In the genomic region with DNA sequence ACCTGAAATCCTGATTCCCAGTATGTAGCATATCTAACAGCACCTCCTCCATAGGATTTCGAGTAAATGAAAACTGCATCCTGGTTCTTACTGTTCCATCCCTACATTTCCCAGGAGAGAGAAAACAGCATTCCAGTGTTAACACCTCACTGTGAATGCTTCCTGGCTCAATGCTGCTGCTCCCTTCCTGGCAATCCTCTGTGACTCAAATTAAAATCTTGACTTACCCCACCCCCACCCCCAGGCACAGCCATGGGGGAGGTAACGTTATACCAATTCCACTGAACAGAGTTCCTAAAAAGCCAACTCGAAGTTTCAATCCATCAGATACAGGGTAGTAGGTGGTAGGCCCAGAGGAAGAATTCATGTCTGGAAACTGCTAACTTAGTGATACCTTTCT, we compare ENCODE assay signal across 8 mouse cellular contexts. TPM values are rescaled to one million over a fixed set of nuclear protein-coding genes. Genes with fewer than 3 reads are reported as not detected.
DNase-seq lines count a peak whose midpoint lies in the region; ATAC-seq lines count a peak whose summit lies in the region.

No protein-coding gene starts in this region.

- ATAC-seq in megakaryocyte, adult 5-6 weeks (ENCODE audit: poor library complexity, severe bottlenecking), result no peak
- no peak for ATAC-seq in embryonic facial prominence, embryonic 13.5 days (ENCODE audit: insufficient number of reproducible peaks, insufficient read depth, low FRiP score, low TSS enrichment, low read depth)
- ATAC-seq in stomach, embryonic 15.5 days (ENCODE audit: insufficient read depth, low FRiP score, low read depth), result no peak

- peaks cover 67% of the 10 kb centered on the region for H3K36me3 ChIP-seq in megakaryocyte, embryonic 14.5 days (replicated peaks; ENCODE audit: low read length)
- peaks cover 53% of the 10 kb centered on the region for H3K36me3 ChIP-seq in embryonic facial prominence, embryonic 13.5 days
- H3K36me3 ChIP-seq in limb, embryonic 10.5 days, result peaks cover 53% of the 10 kb centered on the region
- H3K36me3 ChIP-seq in stomach, embryonic 15.5 days, result peaks cover 16% of the 10 kb centered on the region

- H3K4me3 ChIP-seq in megakaryocyte, embryonic 14.5 days (replicated peaks), result peak overlapping the region; percentile 100
- peak overlapping the region; percentile 91 for H3K4me3 ChIP-seq in embryonic facial prominence, embryonic 13.5 days
- peak overlapping the region; percentile 79 for H3K4me3 ChIP-seq in limb, embryonic 10.5 days
- peak overlapping the region; percentile 84 for H3K4me3 ChIP-seq in stomach, embryonic 15.5 days (replicated peaks)

- no peaks in the 10 kb centered on the region for H3K9me3 ChIP-seq in megakaryocyte, embryonic 14.5 days
- H3K9me3 ChIP-seq in embryonic facial prominence, embryonic 13.5 days, result no peaks in the 10 kb centered on the region
- no peaks in the 10 kb centered on the region for H3K9me3 ChIP-seq in limb, embryonic 10.5 days (replicated peaks)
- H3K9me3 ChIP-seq in stomach, embryonic 15.5 days, result no peaks in the 10 kb centered on the region

- H3K4me2 ChIP-seq in embryonic facial prominence, embryonic 13.5 days, result peak overlapping the region; percentile 60
- peak overlapping the region; percentile 73 for H3K4me2 ChIP-seq in stomach, embryonic 15.5 days

- peak overlapping the region; percentile 91 for H3K9ac ChIP-seq in embryonic facial prominence, embryonic 13.5 days
- H3K9ac ChIP-seq in stomach, embryonic 15.5 days, result peak overlapping the region; percentile 67; the same call in 1 of the 2 replicates

- H3K4me1 ChIP-seq in megakaryocyte, embryonic 14.5 days, result peaks cover 32% of the 10 kb centered on the region
- H3K4me1 ChIP-seq in embryonic facial prominence, embryonic 13.5 days, result peaks cover 8% of the 10 kb centered on the region
- peaks cover 7% of the 10 kb centered on the region for H3K4me1 ChIP-seq in limb, embryonic 10.5 days
- peaks cover 6% of the 10 kb centered on the region for H3K4me1 ChIP-seq in stomach, embryonic 15.5 days

- H3K27ac ChIP-seq in embryonic facial prominence, embryonic 13.5 days, result no peak overlapping the region
- peak overlapping the region; percentile 91 for H3K27ac ChIP-seq in limb, embryonic 10.5 days
- no peak overlapping the region for H3K27ac ChIP-seq in stomach, embryonic 15.5 days

- 24% methylated on average over 3 of the region's 3 CpGs for WGBS in embryonic facial prominence, embryonic 13.5 days
- 31% methylated on average over 3 of the region's 3 CpGs for WGBS in limb, embryonic 10.5 days
- WGBS in stomach, embryonic 15.5 days, result 25% methylated on average over 3 of the region's 3 CpGs

- H3K27me3 ChIP-seq in megakaryocyte, embryonic 14.5 days (replicated peaks), result no peaks in the 10 kb centered on the region
- H3K27me3 ChIP-seq in embryonic facial prominence, embryonic 13.5 days, result no peaks in the 10 kb centered on the region
- H3K27me3 ChIP-seq in limb, embryonic 10.5 days (ENCODE audit: low read depth, poor library complexity, severe bottlenecking), result no peaks in the 10 kb centered on the region
- no peaks in the 10 kb centered on the region for H3K27me3 ChIP-seq in stomach, embryonic 15.5 days (replicated peaks)

- no peak for DNase-seq in limb, embryonic 10.5 days (ENCODE audit: low spot score)
- no peak for DNase-seq in natural killer cell, adult 2 months (ENCODE audit: low spot score in 2 of 2)
- DNase-seq in layer of hippocampus, postnatal 10 days (ENCODE audit: low spot score in 2 of 2), result no peak
- DNase-seq in gastrocnemius, postnatal 10 days, result no peak

RNA-seq across cellular contexts. Expression of a gene that starts 0.9 kb away (rescaled TPM):
- polyA plus RNA-seq in megakaryocyte, embryonic 14.5 days (2012; ENCODE audit: insufficient read depth, low replicate concordance), result 39.0 and 100 TPM in 2 replicates
- total RNA-seq in megakaryocyte, adult 5-6 weeks (2015), result 13.4 and 19.3 TPM in 2 replicates
- 4.1 and 7.2 TPM in 2 replicates for total RNA-seq in megakaryocyte, adult 5-6 weeks (2017)
- polyA plus RNA-seq in embryonic facial prominence, embryonic 13.5 days (2015; fragmentation: Nextera tagmentation; extraction: Ambion mirVana), result 35.5 and 42.9 TPM in 2 replicates
- polyA plus RNA-seq in limb, embryonic 10.5 days (2016; fragmentation: Nextera tagmentation; extraction: Ambion mirVana), result 36.3 and 41.4 TPM in 2 replicates
- polyA plus RNA-seq in stomach, embryonic 15.5 days (2015; fragmentation: Nextera tagmentation; extraction: Ambion mirVana), result 29.1 and 35.4 TPM in 2 replicates
- 10 to 100 TPM; 26.8 to 29.4 TPM for total RNA-seq in layer of hippocampus, postnatal 10 days (2021)
- 10 to 100 TPM in 1 of 2 experiments, 1 to 10 TPM in 1; 9.8 to 11.6 TPM for total RNA-seq in gastrocnemius, postnatal 10 days (2021)
